In genomic region chr1:33875691-33876090, GRCm38 (mm10) we compare ENCODE assay signal across 8 mouse cellular contexts. TPM values are rescaled to one million over a fixed set of nuclear protein-coding genes. Genes with fewer than 3 reads are reported as not detected.
A peak's percentile ranks its signal among the peaks of the same experiment; 100 is the strongest.
DNase-seq lines count a peak whose midpoint lies in the region; ATAC-seq lines count a peak whose summit lies in the region.

No protein-coding gene starts in this region.

- H3K27ac ChIP-seq in neural tube, embryonic 15.5 days (replicated peaks): no peak overlapping the region
- H3K27ac ChIP-seq in midbrain, embryonic 11.5 days (ENCODE audit: low read depth, low read length): no peak overlapping the region

- H3K9me3 ChIP-seq in neural tube, embryonic 15.5 days (replicated peaks): no peaks in the 10 kb centered on the region
- H3K9me3 ChIP-seq in midbrain, embryonic 11.5 days (ENCODE audit: control insufficient read depth, low read length): no peaks in the 10 kb centered on the region

- 54% methylated on average over 6 of the region's 6 CpGs for WGBS in neural tube, embryonic 15.5 days
- 52% methylated on average over 6 of the region's 6 CpGs for WGBS in midbrain, embryonic 11.5 days

- no peak overlapping the region for H3K4me2 ChIP-seq in neural tube, embryonic 15.5 days
- no peak overlapping the region for H3K4me2 ChIP-seq in midbrain, embryonic 11.5 days

- no peak overlapping the region for H3K4me3 ChIP-seq in neural tube, embryonic 15.5 days (replicated peaks)
- no peak overlapping the region for H3K4me3 ChIP-seq in midbrain, embryonic 11.5 days (ENCODE audit: low read depth, low read length)

- no peaks in the 10 kb centered on the region for H3K27me3 ChIP-seq in neural tube, embryonic 15.5 days (replicated peaks)
- no peaks in the 10 kb centered on the region for H3K27me3 ChIP-seq in midbrain, embryonic 11.5 days (ENCODE audit: control insufficient read depth, insufficient read depth, low read length)

- ATAC-seq in neural tube, embryonic 15.5 days (ENCODE audit: low FRiP score): no peak
- no peak for ATAC-seq in activated CD4-positive, CD25-positive, alpha-beta regulatory T cell, adult 4 months
- no peak for ATAC-seq in midbrain, embryonic 11.5 days (ENCODE audit: low FRiP score)

- H3K4me1 ChIP-seq in neural tube, embryonic 15.5 days: no peaks in the 10 kb centered on the region
- H3K4me1 ChIP-seq in midbrain, embryonic 11.5 days (ENCODE audit: control insufficient read depth, insufficient read depth, low read length): no peaks in the 10 kb centered on the region

- intact Hi-C loops in gastrocnemius, postnatal 36 days (cut with DNase I): no loop called here

- peak; percentile 9 for DNase-seq in gastrocnemius, postnatal 10 days
- no peak for DNase-seq in gastrocnemius, postnatal 36 days
- DNase-seq in neural tube, embryonic 10.5 days (ENCODE audit: extremely low spot score, low spot score): peak; percentile 24
- peak; percentile 13 for DNase-seq in adrenal gland, postnatal 25 days
- DNase-seq in lung, postnatal 36 days: peak; percentile 47
- no peak for DNase-seq in midbrain, embryonic 11.5 days (ENCODE audit: low spot score, missing footprints)

- H3K36me3 ChIP-seq in neural tube, embryonic 15.5 days: peaks cover 4% of the 10 kb centered on the region
- H3K36me3 ChIP-seq in midbrain, embryonic 11.5 days (ENCODE audit: control insufficient read depth, insufficient read depth, low read length): no peaks in the 10 kb centered on the region

- H3K9ac ChIP-seq in neural tube, embryonic 15.5 days (replicated peaks): no peak overlapping the region
- no peak overlapping the region for H3K9ac ChIP-seq in midbrain, embryonic 11.5 days (ENCODE audit: low read length)

RNA-seq across cellular contexts. Expression of gene Bend6, which starts 31.9 kb away (rescaled TPM):
- total RNA-seq in gastrocnemius, postnatal 10 days (2021): 1 to 10 TPM in 1 of 2 experiments, under 1 TPM in 1; 0.68 to 1.2 TPM
- total RNA-seq in gastrocnemius, postnatal 36 days (2021): 1 to 10 TPM; 1.1 to 1.3 TPM
- 65.4 and 71.6 TPM in 2 replicates for polyA plus RNA-seq in neural tube, embryonic 15.5 days (2015; fragmentation: Nextera tagmentation; extraction: Ambion mirVana)
- total RNA-seq in adrenal gland, postnatal 25 days (2021): 0.82 and 2.9 TPM in 2 replicates
- 1 to 10 TPM; 2.2 to 6.0 TPM for polyA plus RNA-seq in activated CD4-positive, CD25-positive, alpha-beta regulatory T cell, adult 4 months (2017; shearing (Covaris generic))
- polyA plus RNA-seq in midbrain, embryonic 11.5 days (2014; fragmentation: Nextera tagmentation; extraction: Ambion mirVana): 2.0 and 3.9 TPM in 2 replicates

RNA-seq across cellular contexts. Expression of gene Dst, which starts 32.3 kb away (rescaled TPM):
- total RNA-seq in gastrocnemius, postnatal 10 days (2021): 100 to 1,000 TPM; 130 to 146 TPM
- total RNA-seq in gastrocnemius, postnatal 36 days (2021): 100 to 1,000 TPM; 215 to 242 TPM
- polyA plus RNA-seq in neural tube, embryonic 15.5 days (2015; fragmentation: Nextera tagmentation; extraction: Ambion mirVana): 36.0 and 38.0 TPM in 2 replicates
- total RNA-seq in adrenal gland, postnatal 25 days (2021): 134 and 152 TPM in 2 replicates
- 10 to 100 TPM; 20.3 to 21.7 TPM for polyA plus RNA-seq in activated CD4-positive, CD25-positive, alpha-beta regulatory T cell, adult 4 months (2017; shearing (Covaris generic))
- 33.3 and 38.6 TPM in 2 replicates for polyA plus RNA-seq in midbrain, embryonic 11.5 days (2014; fragmentation: Nextera tagmentation; extraction: Ambion mirVana)

Comparison
In these comparisons a context has a peak if more than half of its experiments do, and no peak if none do; other contexts are left out.
1. DNase-seq: peak in gastrocnemius, postnatal 10 days (single experiment), neural tube, embryonic 10.5 days (single experiment), adrenal gland, postnatal 25 days (single experiment) and lung, postnatal 36 days (single experiment); none in gastrocnemius, postnatal 36 days (0 of 2) and midbrain, embryonic 11.5 days (single experiment).